Mouse (Mus musculus) liver, postnatal 0 days (tissue): Measurements from ENCODE around the gene Ttc13.

Experiments
- CTCF ChIP-seq: sonication (generic); IDR thresholded peaks from 2 replicates; pipeline ENCODE4 v1.5.1; 2016; ENCODE audit warnings: antibody characterized with exemption, low read depth
- EP300 ChIP-seq: IDR thresholded peaks from 2 replicates; pipeline ENCODE4 v1.6.1; 2016; ENCODE audit warnings: antibody characterized with exemption, low read depth, mild to moderate bottlenecking

- no peak for TF ChIP-seq CTCF
- TF ChIP-seq EP300, result no peak
These were observed 90.9 kb downstream of the Ttc13 start for GRCm38 (mm10) chr8:124630891-124631290.
